Comparison of ENCODE assay signal across 23 mouse cellular contexts in genomic region chr3:16751764-16752485, GRCm38 (mm10).
DNase-seq lines count a peak whose midpoint lies in the region; TF ChIP-seq lines count a peak whose summit lies in the region.
"Had no signal": no experiment of that assay in that cellular context is flagged by ENCODE, and none has a peak within 500 bp of the region (broad histone marks: within the 10 kb centered on the region; RNA-seq: fewer than 3 reads in every experiment).

No protein-coding gene starts in this region.

- DNase-seq in kidney, adult 2 months: peak; percentile 8
- DNase-seq in kidney, postnatal 10 days: no peak
- DNase-seq in ES-CJ7 (ENCODE audit: low read depth, low spot score): peak; percentile 73
- peak; percentile 97 for DNase-seq in R1 (ENCODE audit: low read depth, low spot score)
- no peak for DNase-seq in urinary bladder, postnatal 10 days (ENCODE audit: low spot score)
- DNase-seq in heart, adult 9 months (ENCODE audit: low spot score in 2 of 2): no peak
- DNase-seq: adrenal gland, adult 8-10 months; adrenal gland, postnatal 14 days; adrenal gland, postnatal 36 days; B cell, adult 2 months; cerebellum, adult 11-12 months; cerebellum, adult 2 months; cerebellum, adult 9-10 months; cerebellum, postnatal 10 days; cerebellum, postnatal 25 days; forebrain, postnatal 0 days had no signal

- no peak for TF ChIP-seq POLR2A in kidney, adult 2 months (IDR thresholded peaks at IDR 0.05; ENCODE audit: low read depth, low read length)

- no peaks in the 10 kb centered on the region for H3K36me3 ChIP-seq in kidney, adult 2 months (ENCODE audit: control insufficient read depth, insufficient read depth, low read length)
- H3K36me3 ChIP-seq: embryonic facial prominence, embryonic 10.5 days; embryonic facial prominence, embryonic 12.5 days; forebrain, embryonic 15.5 days; G1E had no signal

- no peaks in the 10 kb centered on the region for H3K27me3 ChIP-seq in kidney, adult 2 months (replicated peaks; ENCODE audit: control insufficient read depth, insufficient read depth, low read length)
- H3K27me3 ChIP-seq: CH12.LX; embryonic facial prominence, embryonic 12.5 days; forebrain, embryonic 13.5 days; forebrain, embryonic 15.5 days; Patski had no signal

- no peaks in the 10 kb centered on the region for H3K4me1 ChIP-seq in kidney, adult 2 months (ENCODE audit: control insufficient read depth, insufficient read depth, low read length)
- H3K4me1 ChIP-seq: embryonic facial prominence, embryonic 10.5 days; embryonic facial prominence, embryonic 12.5 days; forebrain, embryonic 13.5 days; forebrain, embryonic 15.5 days had no signal

- TF ChIP-seq CTCF in kidney, adult 2 months (conservative IDR thresholded peaks at IDR 0.05; ENCODE audit: insufficient read depth, insufficient read length, low read depth, low read length): no peak

- 62% methylated on average over 7 of the region's 7 CpGs for WGBS in kidney, adult 2 months

- no peak overlapping the region for H3K4me3 ChIP-seq in kidney, adult 2 months (ENCODE audit: insufficient read depth, low read depth, low read length)
- H3K4me3 ChIP-seq: embryonic facial prominence, embryonic 10.5 days; embryonic facial prominence, embryonic 12.5 days; forebrain, embryonic 13.5 days; forebrain, embryonic 15.5 days had no signal

- H3K27ac ChIP-seq in kidney, adult 2 months (ENCODE audit: insufficient read depth, low read depth, low read length): no peak overlapping the region
- H3K27ac ChIP-seq: embryonic facial prominence, embryonic 10.5 days; embryonic facial prominence, embryonic 12.5 days; forebrain, embryonic 13.5 days; forebrain, embryonic 15.5 days had no signal

Comparison
In these comparisons a context has a peak if more than half of its experiments do, and no peak if none do; other contexts are left out.
1. DNase-seq: peak in kidney, adult 2 months (single experiment), ES-CJ7 (single experiment) and R1 (single experiment); none in kidney, postnatal 10 days (single experiment), urinary bladder, postnatal 10 days (single experiment) and heart, adult 9 months (0 of 2).